Mouse (Mus musculus): ENCODE measurements around the gene Rtp4. TPM values are rescaled to one million over a fixed set of nuclear protein-coding genes. Genes with fewer than 3 reads are reported as not detected.

Gene Rtp4
- 7.4 and 8.0 TPM in 2 replicates for polyA plus RNA-seq (2016; fragmentation: Nextera tagmentation; extraction: Ambion mirVana)

GRCm38 (mm10) chr16:23520235-23520871 lies at the start of gene Rtp4, which contains the start of gene Masp1:
Gene Rtp4 (plus strand): TSS chr16:23520291.
Gene Masp1 (minus strand): TSS chr16:23520815.
- 1% methylated on average over 12 of the region's 12 CpGs for WGBS
- H3K27me3 ChIP-seq (replicated peaks): 0 out of 2 replicates have a peak, but pooled peaks cover 6% of the 10 kb centered on the region
- 0 out of 2 replicates have a peak, but pooled peaks have one; percentile 23 for ATAC-seq (ENCODE audit: insufficient number of reproducible peaks, low FRiP score)
- H3K4me3 ChIP-seq: peak within 1 kb of the TSS; percentile 47
- H3K4me1 ChIP-seq (replicated peaks): peaks cover 56% of the 10 kb centered on the region
- peak within 1 kb of the TSS; percentile 74 for H3K4me2 ChIP-seq
- 0 out of 2 replicates have a peak, but pooled peaks cover under 1% of the 10 kb centered on the region for H3K9me3 ChIP-seq (replicated peaks)
- peak within 1 kb of the TSS; percentile 61 for H3K27ac ChIP-seq (ENCODE audit: poor library complexity, severe bottlenecking)
- H3K36me3 ChIP-seq: no peaks in the 10 kb centered on the region
- peak within 1 kb of the TSS; percentile 65 for H3K9ac ChIP-seq

DNA sequence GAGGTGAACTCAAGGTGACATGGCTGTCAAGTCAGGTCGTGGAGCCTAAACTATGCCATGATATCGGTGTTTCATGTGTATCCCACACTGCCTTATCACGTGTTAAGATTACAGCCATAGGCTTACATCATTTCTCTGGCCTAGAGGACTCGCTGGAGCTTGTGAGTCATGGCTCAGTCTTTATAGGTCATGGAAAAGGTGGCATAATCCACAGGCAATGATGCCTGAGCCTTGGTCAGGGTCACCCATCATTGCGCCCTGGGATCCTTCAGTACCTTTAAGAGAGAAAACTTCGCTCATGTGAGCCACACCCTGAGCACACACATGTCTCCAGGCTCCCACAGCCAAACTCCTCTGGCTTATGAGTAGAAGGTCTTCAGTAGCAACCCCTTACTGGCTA lies 48.5 kb upstream of the Rtp4 start:
- 59% methylated on average over 6 of the region's 6 CpGs for WGBS
- no peaks in the 10 kb centered on the region for H3K9me3 ChIP-seq (replicated peaks)
- H3K4me3 ChIP-seq: no peak overlapping the region
- no peak for ATAC-seq (ENCODE audit: insufficient number of reproducible peaks, low FRiP score)
- H3K27me3 ChIP-seq (replicated peaks): no peaks in the 10 kb centered on the region
- H3K27ac ChIP-seq (ENCODE audit: poor library complexity, severe bottlenecking): no peak overlapping the region
- H3K4me1 ChIP-seq (replicated peaks): peaks cover 6% of the 10 kb centered on the region
- H3K4me2 ChIP-seq: no peak overlapping the region
- H3K36me3 ChIP-seq: no peaks in the 10 kb centered on the region
- H3K9ac ChIP-seq: no peak overlapping the region

DNA sequence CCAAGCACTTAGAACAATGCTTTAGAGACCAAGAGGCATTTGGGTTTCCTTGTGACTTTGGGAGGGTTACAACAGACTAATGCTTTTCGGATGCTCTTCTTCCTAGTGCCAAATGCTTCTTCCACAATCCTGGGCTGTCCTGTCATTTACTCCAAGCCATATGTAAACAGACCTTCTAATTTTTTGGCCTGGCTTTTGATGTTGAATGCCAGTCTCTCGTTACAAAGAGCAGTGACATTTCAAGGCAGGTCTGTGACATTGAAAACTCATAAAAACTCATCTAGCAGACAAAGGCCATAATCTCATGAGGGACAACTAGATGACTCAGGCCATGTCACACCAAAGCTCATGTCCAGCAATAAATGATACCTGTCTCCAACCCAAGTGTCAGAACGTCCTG lies 48.0 kb upstream of the Rtp4 start:
- Histone ChIP-seq H3K4me2 (no peak overlapping the region), H3K36me3 (no peaks in the 10 kb centered on the region), H3K27me3 (replicated peaks) (no peaks in the 10 kb centered on the region), H3K9me3 (replicated peaks) (no peaks in the 10 kb centered on the region), H3K9ac (no peak overlapping the region), H3K27ac (ENCODE audit: poor library complexity, severe bottlenecking) (no peak overlapping the region), H3K4me3 (no peak overlapping the region), H3K4me1 (replicated peaks) (peaks cover under 1% of the 10 kb centered on the region)
- 68% methylated on average over 3 of the region's 3 CpGs for WGBS
- no peak for ATAC-seq (ENCODE audit: insufficient number of reproducible peaks, low FRiP score)

DNA sequence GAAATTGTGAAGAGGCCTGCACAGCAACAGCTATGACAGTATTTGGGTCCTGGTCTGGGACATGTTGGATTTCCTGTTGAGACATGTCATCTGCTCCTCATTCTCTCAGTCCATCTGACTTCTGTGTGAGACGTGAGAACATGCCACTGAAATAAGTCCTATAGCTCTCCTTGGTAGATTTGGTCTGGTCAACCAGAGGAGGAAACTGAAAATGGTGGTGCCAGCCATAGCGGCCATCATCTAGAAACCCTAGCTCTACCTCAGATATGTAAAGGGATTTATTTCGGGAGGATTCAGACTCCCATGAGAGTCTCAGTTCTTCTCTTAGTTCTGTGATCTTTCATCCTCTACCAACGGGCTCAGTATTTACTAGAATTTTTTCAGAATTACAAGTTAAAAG lies 44.4 kb upstream of the Rtp4 start:
- no peak for ATAC-seq (ENCODE audit: insufficient number of reproducible peaks, low FRiP score)

GRCm38 (mm10) chr16:23476598-23476997 lies 43.5 kb upstream of the Rtp4 start:
- Histone ChIP-seq H3K9me3 (replicated peaks) (no peaks in the 10 kb centered on the region), H3K9ac (no peak overlapping the region), H3K4me3 (no peak overlapping the region), H3K36me3 (no peaks in the 10 kb centered on the region), H3K4me1 (replicated peaks) (no peaks in the 10 kb centered on the region; the same call in 1 of the 2 replicates), H3K27me3 (replicated peaks) (no peaks in the 10 kb centered on the region), H3K27ac (ENCODE audit: poor library complexity, severe bottlenecking) (no peak overlapping the region), H3K4me2 (no peak overlapping the region)
- ATAC-seq (ENCODE audit: insufficient number of reproducible peaks, low FRiP score): no peak

More for the DNA sequence above, 44.4 kb upstream of the Rtp4 start:
- no peak overlapping the region for H3K27ac ChIP-seq (ENCODE audit: poor library complexity, severe bottlenecking)
- 87% methylated on average over 4 of the region's 4 CpGs for WGBS
- no peaks in the 10 kb centered on the region for H3K27me3 ChIP-seq (replicated peaks)
- no peaks in the 10 kb centered on the region for H3K36me3 ChIP-seq
- no peak overlapping the region for H3K4me3 ChIP-seq
- H3K9ac ChIP-seq: no peak overlapping the region
- H3K9me3 ChIP-seq (replicated peaks): no peaks in the 10 kb centered on the region
- no peaks in the 10 kb centered on the region; the same call in 1 of the 2 replicates for H3K4me1 ChIP-seq (replicated peaks)
- no peak overlapping the region for H3K4me2 ChIP-seq

GRCm38 (mm10) chr16:23479872-23480603 lies 40.1 kb upstream of the Rtp4 start:
- WGBS: 72% methylated on average over 7 of the region's 7 CpGs
- Histone ChIP-seq H3K4me1 (replicated peaks) (0 out of 2 replicates have a peak, but pooled peaks cover 5% of the 10 kb centered on the region), H3K27me3 (replicated peaks) (peaks cover 22% of the 10 kb centered on the region), H3K9ac (no peak overlapping the region), H3K9me3 (replicated peaks) (no peaks in the 10 kb centered on the region), H3K4me2 (no peak overlapping the region), H3K4me3 (no peak overlapping the region), H3K27ac (ENCODE audit: poor library complexity, severe bottlenecking) (no peak overlapping the region), H3K36me3 (no peaks in the 10 kb centered on the region)
- ATAC-seq (ENCODE audit: insufficient number of reproducible peaks, low FRiP score): no peak

DNA sequence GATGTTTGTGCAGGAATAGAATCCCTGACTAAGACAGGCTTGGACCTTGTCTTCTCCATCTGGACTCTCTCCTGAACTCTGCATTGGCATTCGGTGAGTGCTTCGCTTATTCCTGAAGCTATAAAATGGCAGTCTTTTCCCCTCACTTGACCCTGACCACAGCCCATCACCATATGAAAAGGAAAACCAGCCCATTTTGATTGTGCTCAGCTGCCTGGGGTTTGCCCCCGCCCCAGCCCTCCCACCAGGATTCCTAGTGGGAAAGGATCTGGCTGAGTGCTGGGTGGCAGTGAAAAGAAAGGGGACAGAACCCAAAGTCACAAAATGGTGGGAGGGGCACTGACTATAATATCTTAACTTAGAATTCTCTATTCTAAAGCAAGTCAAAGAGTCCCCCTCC lies 37.9 kb upstream of the Rtp4 start:
- H3K27ac ChIP-seq (ENCODE audit: poor library complexity, severe bottlenecking): no peak overlapping the region
- H3K27me3 ChIP-seq (replicated peaks): peaks cover 27% of the 10 kb centered on the region
- 0 out of 2 replicates have a peak, but pooled peaks cover 5% of the 10 kb centered on the region for H3K4me1 ChIP-seq (replicated peaks)
- no peak overlapping the region for H3K9ac ChIP-seq
- no peaks in the 10 kb centered on the region for H3K9me3 ChIP-seq (replicated peaks)
- no peak overlapping the region for H3K4me2 ChIP-seq
- no peak overlapping the region for H3K4me3 ChIP-seq
- H3K36me3 ChIP-seq: no peaks in the 10 kb centered on the region
- 85% methylated on average over 3 of the region's 3 CpGs for WGBS
- no peak for ATAC-seq (ENCODE audit: insufficient number of reproducible peaks, low FRiP score)

DNA sequence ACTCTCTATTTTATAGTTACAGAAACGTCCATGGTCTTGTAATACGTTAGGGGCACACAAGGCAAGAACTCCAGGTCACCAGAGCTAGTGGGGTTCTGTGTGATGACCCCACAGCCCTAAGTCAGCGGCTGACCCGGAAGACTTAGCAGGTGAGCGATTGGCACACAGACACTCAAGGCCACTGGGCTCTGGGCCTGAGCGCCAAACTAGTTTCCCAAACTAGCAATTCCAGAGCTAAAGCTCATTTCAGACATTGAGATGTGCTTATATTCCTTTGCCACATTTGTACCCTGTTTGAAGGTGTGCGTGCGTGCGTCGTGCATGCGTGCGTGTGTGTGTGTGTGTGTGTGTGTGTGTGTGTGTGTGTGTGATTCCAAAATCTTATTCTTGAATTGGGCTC lies 37.2 kb upstream of the Rtp4 start:
- no peak overlapping the region for H3K4me3 ChIP-seq
- H3K9me3 ChIP-seq (replicated peaks): no peaks in the 10 kb centered on the region
- H3K4me2 ChIP-seq: no peak overlapping the region
- 0 out of 2 replicates have a peak, but pooled peaks cover 5% of the 10 kb centered on the region for H3K4me1 ChIP-seq (replicated peaks)
- no peak overlapping the region for H3K27ac ChIP-seq (ENCODE audit: poor library complexity, severe bottlenecking)
- H3K27me3 ChIP-seq (replicated peaks): peaks cover 31% of the 10 kb centered on the region
- H3K9ac ChIP-seq: no peak overlapping the region
- ATAC-seq (ENCODE audit: insufficient number of reproducible peaks, low FRiP score): no peak
- WGBS: 92% methylated on average over 12 of the region's 12 CpGs
- H3K36me3 ChIP-seq: no peaks in the 10 kb centered on the region

- Histone ChIP-seq H3K4me1 (replicated peaks) (0 out of 2 replicates have a peak, but pooled peaks cover 5% of the 10 kb centered on the region), H3K4me3 (no peak overlapping the region), H3K4me2 (no peak overlapping the region), H3K27me3 (replicated peaks) (peaks cover 35% of the 10 kb centered on the region), H3K9me3 (replicated peaks) (no peaks in the 10 kb centered on the region), H3K36me3 (no peaks in the 10 kb centered on the region), H3K27ac (ENCODE audit: poor library complexity, severe bottlenecking) (no peak overlapping the region), H3K9ac (no peak overlapping the region)
- ATAC-seq (ENCODE audit: insufficient number of reproducible peaks, low FRiP score): no peak
- WGBS: 63% methylated on average over 10 of the region's 10 CpGs
These were observed 36.8 kb upstream of the Rtp4 start for GRCm38 (mm10) chr16:23483292-23483691.

DNA sequence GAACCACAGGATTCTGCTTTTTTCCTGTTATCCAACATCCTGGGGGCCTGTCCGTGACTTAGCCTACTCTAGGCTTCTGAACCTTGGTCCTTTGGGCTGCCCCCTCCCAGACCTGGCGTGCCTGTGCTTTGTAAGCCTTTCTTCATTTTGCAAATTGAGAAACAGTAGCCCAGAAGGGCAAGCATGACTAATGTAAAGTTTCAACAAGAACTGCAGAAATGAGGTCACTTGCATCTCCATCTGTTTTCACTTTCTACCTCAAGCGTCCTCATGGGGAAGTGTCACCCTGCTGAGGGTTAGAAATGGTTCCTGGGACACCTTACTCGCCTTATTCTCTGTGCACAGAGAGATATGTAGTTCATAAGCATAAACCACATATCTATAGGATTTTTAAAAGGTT lies 27.3 kb upstream of the Rtp4 start:
- H3K27ac ChIP-seq (ENCODE audit: poor library complexity, severe bottlenecking): no peak overlapping the region
- H3K36me3 ChIP-seq: no peaks in the 10 kb centered on the region
- H3K9me3 ChIP-seq (replicated peaks): no peaks in the 10 kb centered on the region
- no peak overlapping the region for H3K4me2 ChIP-seq
- H3K9ac ChIP-seq: no peak overlapping the region
- H3K4me1 ChIP-seq (replicated peaks): peaks cover 20% of the 10 kb centered on the region
- ATAC-seq (ENCODE audit: insufficient number of reproducible peaks, low FRiP score): no peak
- H3K4me3 ChIP-seq: no peak overlapping the region
- H3K27me3 ChIP-seq (replicated peaks): peaks cover 37% of the 10 kb centered on the region
- WGBS: 77% methylated on average over 4 of the region's 4 CpGs

GRCm38 (mm10) chr16:23496245-23496924 lies 23.7 kb upstream of the Rtp4 start:
- 50% methylated on average over 8 of the region's 8 CpGs for WGBS
- Histone ChIP-seq H3K4me2 (no peak overlapping the region), H3K9me3 (replicated peaks) (no peaks in the 10 kb centered on the region), H3K36me3 (no peaks in the 10 kb centered on the region), H3K4me1 (replicated peaks) (peaks cover 55% of the 10 kb centered on the region), H3K9ac (no peak overlapping the region), H3K4me3 (no peak overlapping the region), H3K27ac (ENCODE audit: poor library complexity, severe bottlenecking) (no peak overlapping the region), H3K27me3 (replicated peaks) (peaks cover 28% of the 10 kb centered on the region)
- ATAC-seq (ENCODE audit: insufficient number of reproducible peaks, low FRiP score): no peak
